Mouse (Mus musculus): Measurements from ENCODE around the gene Tbc1d4. TPM values are rescaled to one million over a fixed set of nuclear protein-coding genes. Genes with fewer than 3 reads are reported as not detected.

Tbc1d4 gene
- 7.6 and 9.7 TPM in 2 replicates for polyA plus RNA-seq (2016; fragmentation: Nextera tagmentation; extraction: Ambion mirVana)

DNA sequence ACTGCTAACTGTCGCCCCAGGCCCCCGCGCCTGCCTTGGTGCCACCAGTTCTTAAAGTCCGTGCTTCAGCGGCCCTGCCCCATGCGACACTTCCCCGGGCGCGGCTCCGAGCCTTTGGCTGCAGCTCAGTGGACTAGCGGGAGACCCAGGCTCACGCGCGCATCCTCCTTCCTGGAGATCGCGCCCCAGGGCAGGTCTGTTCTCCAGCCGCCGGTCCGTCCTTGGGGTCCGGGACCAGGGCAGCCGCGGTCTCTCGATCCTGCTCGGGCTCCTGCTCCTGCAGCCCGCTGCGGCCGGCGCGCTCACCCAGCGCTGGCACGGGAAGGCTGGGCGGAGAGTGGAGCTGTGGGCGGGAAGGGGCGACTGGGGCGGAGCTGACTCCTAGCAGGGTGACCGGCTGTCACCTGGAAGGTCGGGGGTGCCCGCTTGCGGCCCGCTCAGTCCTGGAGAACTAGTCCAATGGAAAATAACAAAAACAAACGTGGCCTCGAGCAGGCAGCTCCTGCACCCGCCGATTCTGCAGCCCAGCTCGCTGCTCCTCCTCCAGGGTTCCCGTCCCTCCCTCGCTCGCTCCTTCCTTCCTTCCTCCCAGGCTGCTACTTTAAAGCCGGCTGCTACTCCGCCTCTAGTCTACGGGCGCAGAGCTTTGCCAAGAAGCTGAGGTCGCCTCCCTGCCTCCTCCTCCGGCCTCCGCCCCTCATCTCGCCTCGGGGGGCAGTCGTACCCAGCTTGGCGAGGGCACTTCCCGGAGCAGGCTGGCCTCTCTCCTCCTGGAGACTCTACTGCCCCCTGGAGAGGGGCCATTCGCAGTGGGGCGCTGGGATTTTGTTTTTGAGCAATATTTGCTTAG lies at the start of gene Tbc1d4:
TSS of gene Tbc1d4 (minus strand) at position 673 of the 850 bp plus-strand sequence.
- peaks cover 17% of the 10 kb centered on the region for H3K4me1 ChIP-seq
- peak; percentile 88 for DNase-seq (ENCODE audit: low spot score)
- no peaks in the 10 kb centered on the region for H3K9me3 ChIP-seq
- peaks cover 12% of the 10 kb centered on the region for H3K27me3 ChIP-seq (replicated peaks; ENCODE audit: low read depth, poor library complexity, severe bottlenecking)
- peak within 1 kb of the TSS; percentile 86 for H3K4me3 ChIP-seq
- H3K27ac ChIP-seq (replicated peaks) = peak within 1 kb of the TSS; percentile 86
- H3K36me3 ChIP-seq (replicated peaks) = no peaks in the 10 kb centered on the region
- WGBS = under 1% methylated on average over 62 of the region's 62 CpGs

DNA sequence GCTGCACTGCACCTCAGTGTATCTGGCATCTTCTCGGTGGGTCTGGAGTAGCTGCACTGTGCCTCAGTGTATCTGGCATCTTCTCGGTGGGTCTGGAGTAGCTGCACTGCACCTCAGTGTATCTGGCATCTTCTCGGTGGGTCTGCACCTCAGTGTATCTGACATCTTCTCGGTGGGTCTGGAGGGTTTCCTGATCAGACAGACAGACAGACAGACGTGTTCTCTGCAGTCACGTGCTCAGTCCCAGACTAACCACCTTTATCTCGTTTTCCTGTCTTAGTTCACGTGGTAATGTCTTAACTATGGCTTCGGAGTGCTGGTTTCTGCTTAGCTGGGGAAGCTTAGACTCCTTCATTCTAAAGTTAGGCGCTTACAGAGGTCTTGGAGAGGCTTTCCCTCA lies 47.3 kb upstream of the Tbc1d4 start:
- Histone ChIP-seq H3K36me3 (replicated peaks) (peaks cover 23% of the 10 kb centered on the region), H3K27me3 (replicated peaks; ENCODE audit: low read depth, poor library complexity, severe bottlenecking) (no peaks in the 10 kb centered on the region), H3K9me3 (no peaks in the 10 kb centered on the region), H3K27ac (replicated peaks) (no peak overlapping the region), H3K4me3 (no peak overlapping the region), H3K4me1 (peaks cover 8% of the 10 kb centered on the region)
- no peak for DNase-seq (ENCODE audit: low spot score)
- 83% methylated on average over 10 of the region's 10 CpGs for WGBS

DNA sequence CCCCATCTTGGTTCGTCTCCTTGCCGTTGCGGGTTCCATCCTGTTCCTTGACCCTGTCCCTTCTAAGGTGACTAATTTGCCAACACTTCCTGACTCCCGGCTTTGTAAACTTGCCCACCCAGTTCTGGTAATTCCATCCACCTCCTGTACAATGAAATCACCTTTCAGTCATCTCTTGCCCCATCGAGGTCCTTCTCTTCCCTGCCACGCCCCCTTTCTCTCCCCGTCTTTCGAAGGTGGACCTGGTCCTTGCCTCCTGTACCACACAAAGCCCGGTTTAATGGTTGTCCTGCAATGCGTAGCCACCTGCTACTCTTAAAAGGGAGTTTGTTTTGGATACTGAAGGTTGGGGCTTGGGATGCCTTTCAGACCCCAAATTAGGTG lies 45.5 kb upstream of the Tbc1d4 start:
- Histone ChIP-seq H3K9me3 (no peaks in the 10 kb centered on the region), H3K27ac (replicated peaks) (peak overlapping the region; percentile 97), H3K36me3 (replicated peaks) (peaks cover 9% of the 10 kb centered on the region), H3K4me1 (peaks cover 8% of the 10 kb centered on the region), H3K4me3 (peak overlapping the region; percentile 99), H3K27me3 (replicated peaks; ENCODE audit: low read depth, poor library complexity, severe bottlenecking) (no peaks in the 10 kb centered on the region)
- peak; percentile 32 for DNase-seq (ENCODE audit: low spot score)
- WGBS = 2% methylated on average over 10 of the region's 10 CpGs

DNA sequence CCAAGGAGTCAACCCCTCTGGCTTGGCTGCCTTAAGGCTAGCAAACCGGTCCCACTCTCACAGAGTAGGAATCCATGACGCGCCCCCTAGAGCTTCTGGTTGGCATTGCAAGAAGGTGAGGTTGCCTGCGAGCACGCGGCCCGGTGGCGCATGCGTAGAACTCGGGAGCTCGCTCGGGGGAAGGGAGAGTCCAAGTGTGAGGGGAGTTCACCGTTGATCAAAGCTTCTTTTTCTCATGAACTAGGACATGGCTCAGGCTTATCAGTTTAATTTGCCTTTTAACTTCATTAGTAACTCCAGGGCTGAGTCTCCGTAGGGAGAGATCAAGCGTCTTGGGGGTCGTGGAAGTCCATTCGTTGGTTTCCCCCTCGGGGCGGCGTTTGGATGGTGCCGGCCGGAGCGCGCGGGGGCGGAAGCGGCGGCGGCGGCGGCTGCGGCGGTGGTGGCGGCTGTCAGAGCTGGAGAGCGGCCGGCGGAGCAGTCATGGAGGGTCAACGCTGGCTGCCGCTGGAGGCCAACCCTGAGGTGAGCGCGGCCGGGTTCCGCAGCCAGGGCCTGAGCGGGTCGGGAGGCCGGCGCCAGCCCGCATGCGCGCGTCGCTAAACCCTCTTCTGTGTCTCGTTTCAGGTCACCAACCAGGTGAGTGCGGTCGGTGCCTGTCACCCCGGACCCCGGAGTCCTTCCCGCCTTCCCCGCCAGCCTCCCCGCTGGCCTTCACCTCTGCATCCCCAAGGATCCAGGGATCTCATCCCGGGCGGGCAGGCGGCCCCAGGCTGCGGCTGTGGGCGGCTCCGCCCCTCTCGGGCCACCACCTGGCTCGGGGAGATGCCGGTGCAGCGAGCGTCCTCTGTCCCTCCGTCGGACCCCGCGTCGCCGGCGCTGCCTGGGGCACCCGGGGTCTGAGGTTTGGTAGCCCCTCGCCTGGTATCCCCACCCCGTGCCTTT lies 44.9 kb upstream of the Tbc1d4 start, which contains the start of gene Uchl3:
TSS of gene Uchl3 (plus strand) at position 387 of the 945 bp plus-strand sequence.
- Histone ChIP-seq H3K27ac (replicated peaks) (peak within 1 kb of the TSS; percentile 97), H3K4me3 (peak within 1 kb of the TSS; percentile 99), H3K9me3 (no peaks in the 10 kb centered on the region), H3K27me3 (replicated peaks; ENCODE audit: low read depth, poor library complexity, severe bottlenecking) (no peaks in the 10 kb centered on the region), H3K4me1 (peaks cover 8% of the 10 kb centered on the region), H3K36me3 (replicated peaks) (peaks cover 3% of the 10 kb centered on the region)
- peak; percentile 96 for DNase-seq (ENCODE audit: low spot score)
- WGBS = under 1% methylated on average over 81 of the region's 81 CpGs

DNA sequence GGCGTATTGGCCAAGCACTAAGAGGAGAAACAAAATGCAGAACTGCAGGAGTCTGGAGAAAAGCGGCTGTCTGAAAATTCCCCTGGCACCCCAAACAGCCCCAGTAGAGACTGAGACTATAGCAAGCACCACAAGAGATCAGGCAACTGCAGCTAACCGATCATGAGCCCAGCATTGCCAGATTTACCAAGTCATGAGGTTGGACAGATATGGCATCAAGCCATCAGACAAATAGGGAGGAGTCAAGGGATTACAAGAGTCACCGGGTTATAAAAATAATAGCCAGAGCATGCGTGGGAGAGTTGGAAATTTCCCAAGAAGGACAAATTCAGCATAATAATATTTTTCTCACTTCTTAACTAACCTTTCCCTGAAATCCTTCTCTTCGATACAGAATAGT lies 43.6 kb upstream of the Tbc1d4 start:
- 97% methylated on average over 6 of the region's 6 CpGs for WGBS
- Histone ChIP-seq H3K27me3 (replicated peaks; ENCODE audit: low read depth, poor library complexity, severe bottlenecking) (no peaks in the 10 kb centered on the region), H3K27ac (replicated peaks) (no peak overlapping the region), H3K36me3 (replicated peaks) (no peaks in the 10 kb centered on the region), H3K9me3 (no peaks in the 10 kb centered on the region), H3K4me3 (no peak overlapping the region), H3K4me1 (peaks cover 8% of the 10 kb centered on the region)
- no peak for DNase-seq (ENCODE audit: low spot score)

DNA sequence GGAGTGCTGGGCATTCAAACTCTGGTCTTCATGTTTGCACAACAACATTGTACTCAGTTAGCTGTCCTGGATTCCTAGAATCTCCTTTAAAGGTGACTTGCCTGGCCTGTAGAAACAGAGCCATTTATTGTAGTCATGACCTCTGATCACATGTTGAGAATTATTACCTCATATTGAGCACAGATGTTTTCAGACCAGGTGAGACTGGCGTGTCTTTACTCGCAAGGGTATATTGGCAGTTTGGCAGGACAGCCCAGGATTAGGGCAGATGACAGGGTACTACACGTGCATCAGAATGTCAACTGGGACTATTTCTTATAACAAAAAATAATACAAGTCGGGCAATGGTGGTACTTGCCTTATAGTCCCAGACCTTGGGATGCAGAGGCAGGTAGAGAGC lies 41.6 kb upstream of the Tbc1d4 start:
- no peaks in the 10 kb centered on the region for H3K27me3 ChIP-seq (replicated peaks; ENCODE audit: low read depth, poor library complexity, severe bottlenecking)
- H3K9me3 ChIP-seq = no peaks in the 10 kb centered on the region
- no peak for DNase-seq (ENCODE audit: low spot score)
- no peaks in the 10 kb centered on the region for H3K36me3 ChIP-seq (replicated peaks)
- peaks cover 8% of the 10 kb centered on the region for H3K4me1 ChIP-seq
- H3K4me3 ChIP-seq = no peak overlapping the region
- H3K27ac ChIP-seq (replicated peaks) = no peak overlapping the region
- WGBS = 85% methylated on average over 4 of the region's 4 CpGs

DNA sequence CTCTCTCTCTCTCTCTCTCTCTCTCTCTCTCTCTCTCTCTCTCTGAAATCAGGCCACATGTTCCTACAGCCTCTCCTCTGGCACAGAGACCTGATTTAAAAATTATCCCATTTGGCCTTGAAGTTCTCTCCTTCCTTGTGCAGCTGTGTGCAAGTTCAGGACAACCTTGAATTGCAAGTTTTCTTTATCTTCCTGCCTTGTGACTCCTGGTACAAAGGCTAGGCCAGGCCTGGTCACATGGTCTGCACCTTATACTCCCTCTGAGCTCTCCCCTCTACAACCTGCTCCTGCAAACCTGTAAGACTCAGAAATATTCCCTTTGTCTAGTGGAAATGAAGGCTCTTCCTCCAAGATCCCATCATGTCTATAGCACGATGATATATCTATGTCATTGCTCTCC lies 36.0 kb upstream of the Tbc1d4 start:
- H3K9me3 ChIP-seq = no peaks in the 10 kb centered on the region
- H3K27ac ChIP-seq (replicated peaks) = no peak overlapping the region
- no peak for DNase-seq (ENCODE audit: low spot score)
- WGBS = 89% methylated on average over 1 of the region's 1 CpGs
- no peaks in the 10 kb centered on the region for H3K27me3 ChIP-seq (replicated peaks; ENCODE audit: low read depth, poor library complexity, severe bottlenecking)
- no peaks in the 10 kb centered on the region for H3K36me3 ChIP-seq (replicated peaks)
- no peak overlapping the region for H3K4me3 ChIP-seq
- H3K4me1 ChIP-seq = no peaks in the 10 kb centered on the region

DNA sequence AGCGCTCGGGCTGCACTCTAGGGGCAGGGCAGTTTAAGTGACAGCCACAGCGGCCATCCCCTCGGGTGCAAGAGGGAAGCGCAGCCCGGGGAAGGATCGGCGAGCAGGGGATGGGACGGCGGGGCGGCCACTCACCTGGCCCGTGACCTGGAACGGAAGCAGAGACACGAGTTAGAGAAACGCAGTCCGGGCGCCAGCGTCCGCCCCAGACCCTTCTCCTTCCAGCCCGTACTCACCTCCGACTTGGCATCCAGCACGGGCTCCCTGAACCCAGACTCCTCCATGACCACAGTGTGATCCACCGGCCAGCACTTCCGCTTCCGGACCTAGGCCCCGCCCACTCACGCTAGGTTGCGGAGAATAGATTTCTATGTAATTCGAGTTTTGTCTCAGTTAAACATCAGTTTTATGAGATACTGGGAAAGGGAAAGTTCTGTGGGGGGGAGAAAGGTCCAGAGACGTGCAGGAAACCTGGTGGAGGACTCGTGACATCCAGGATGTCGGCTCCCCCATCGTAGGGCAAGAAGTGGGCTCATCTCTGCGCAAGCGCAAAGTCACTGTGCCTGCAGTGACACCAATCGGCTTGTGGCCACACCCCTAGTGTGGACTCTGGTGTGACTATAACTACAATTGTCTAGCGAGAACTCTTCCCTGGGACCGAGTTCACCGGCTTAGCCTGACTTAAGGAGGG lies 31.3 kb upstream of the Tbc1d4 start, which contains the start of gene Commd6:
TSS of gene Commd6 (minus strand) at position 534 of the 691 bp plus-strand sequence.
- H3K36me3 ChIP-seq (replicated peaks) = peaks cover 5% of the 10 kb centered on the region
- peak within 1 kb of the TSS; percentile 90 for H3K4me3 ChIP-seq
- H3K9me3 ChIP-seq = no peaks in the 10 kb centered on the region
- H3K27ac ChIP-seq (replicated peaks) = peak within 1 kb of the TSS; percentile 91
- H3K27me3 ChIP-seq (replicated peaks; ENCODE audit: low read depth, poor library complexity, severe bottlenecking) = no peaks in the 10 kb centered on the region
- under 1% methylated on average over 39 of the region's 39 CpGs for WGBS
- H3K4me1 ChIP-seq = peaks cover 8% of the 10 kb centered on the region; the same call in 1 of the 2 replicates
- peak; percentile 90 for DNase-seq (ENCODE audit: low spot score)

DNA sequence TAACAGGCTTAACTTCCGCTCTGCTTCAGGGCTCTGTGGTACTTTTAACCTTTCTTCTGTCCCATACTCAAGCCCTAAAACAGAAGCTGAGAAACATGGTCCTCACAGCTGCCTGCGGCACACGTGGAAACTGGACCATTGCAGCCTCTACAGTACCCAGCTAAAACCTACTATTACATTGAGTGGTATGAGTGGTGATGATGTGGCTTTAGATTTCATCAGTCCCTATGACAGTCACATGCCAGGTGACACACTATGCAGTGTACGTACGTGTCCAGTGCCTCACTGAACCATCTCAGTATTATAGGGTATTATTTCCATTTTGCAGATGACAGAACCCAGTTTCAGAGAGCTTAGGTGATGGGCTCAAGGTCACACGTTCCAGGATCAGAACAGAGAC lies 28.4 kb upstream of the Tbc1d4 start:
- no peaks in the 10 kb centered on the region for H3K27me3 ChIP-seq (replicated peaks; ENCODE audit: low read depth, poor library complexity, severe bottlenecking)
- H3K36me3 ChIP-seq (replicated peaks) = peaks cover 30% of the 10 kb centered on the region
- no peak for DNase-seq (ENCODE audit: low spot score)
- WGBS = 93% methylated on average over 6 of the region's 6 CpGs
- H3K4me3 ChIP-seq = no peak overlapping the region
- H3K9me3 ChIP-seq = no peaks in the 10 kb centered on the region
- H3K27ac ChIP-seq (replicated peaks) = no peak overlapping the region
- peaks cover 8% of the 10 kb centered on the region; the same call in 1 of the 2 replicates for H3K4me1 ChIP-seq

DNA sequence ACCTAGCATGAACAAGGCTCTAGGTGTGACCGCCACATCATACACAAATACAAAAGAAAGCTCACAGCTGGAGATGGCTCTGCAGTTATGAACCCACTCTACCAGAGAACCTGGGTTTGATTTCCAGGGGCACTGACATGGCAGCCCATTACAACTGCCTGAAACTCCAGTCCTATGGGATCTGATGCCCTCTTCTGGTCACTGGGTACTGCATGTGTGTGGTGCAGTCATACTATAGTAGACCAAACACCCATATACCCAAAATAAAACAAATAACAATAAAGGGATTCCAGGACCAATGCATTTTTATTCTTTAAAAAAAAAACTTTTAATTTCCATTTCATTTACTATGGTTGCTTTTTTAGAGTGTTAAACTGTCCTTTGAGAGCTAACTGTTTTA lies 26.8 kb upstream of the Tbc1d4 start:
- no peak for DNase-seq (ENCODE audit: low spot score)

DNA sequence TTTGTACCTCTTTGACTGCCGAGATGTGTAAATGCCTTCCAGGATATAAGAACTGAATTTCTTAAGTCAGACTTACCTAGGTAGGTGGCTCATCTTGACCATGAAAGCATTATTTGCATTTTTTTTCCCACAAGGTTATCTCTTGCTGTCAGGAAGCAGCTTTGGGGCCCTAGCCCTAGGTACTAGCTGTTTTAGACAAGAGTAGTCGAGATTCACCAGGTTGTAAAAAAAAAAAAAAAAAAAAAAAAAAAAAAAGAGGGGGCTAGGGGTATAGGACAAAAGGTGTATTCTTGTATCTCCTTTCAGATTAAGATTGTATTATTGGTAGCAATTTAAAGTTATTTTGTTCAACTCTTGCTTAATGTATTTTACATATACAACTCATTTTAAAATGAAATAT lies 21.6 kb upstream of the Tbc1d4 start:
- 86% methylated on average over 2 of the region's 2 CpGs for WGBS
- no peak overlapping the region for H3K27ac ChIP-seq (replicated peaks)
- DNase-seq (ENCODE audit: low spot score) = no peak
- H3K4me1 ChIP-seq = no peaks in the 10 kb centered on the region
- H3K9me3 ChIP-seq = no peaks in the 10 kb centered on the region
- H3K27me3 ChIP-seq (replicated peaks; ENCODE audit: low read depth, poor library complexity, severe bottlenecking) = no peaks in the 10 kb centered on the region
- H3K4me3 ChIP-seq = no peak overlapping the region
- H3K36me3 ChIP-seq (replicated peaks) = peaks cover 36% of the 10 kb centered on the region

More for the DNA sequence above, 26.8 kb upstream of the Tbc1d4 start:
- Histone ChIP-seq H3K9me3 (no peaks in the 10 kb centered on the region), H3K4me1 (peaks cover 8% of the 10 kb centered on the region; the same call in 1 of the 2 replicates), H3K27me3 (replicated peaks; ENCODE audit: low read depth, poor library complexity, severe bottlenecking) (no peaks in the 10 kb centered on the region), H3K27ac (replicated peaks) (no peak overlapping the region), H3K36me3 (replicated peaks) (peaks cover 39% of the 10 kb centered on the region), H3K4me3 (no peak overlapping the region)
- WGBS = 95% methylated on average over 1 of the region's 1 CpGs

DNA sequence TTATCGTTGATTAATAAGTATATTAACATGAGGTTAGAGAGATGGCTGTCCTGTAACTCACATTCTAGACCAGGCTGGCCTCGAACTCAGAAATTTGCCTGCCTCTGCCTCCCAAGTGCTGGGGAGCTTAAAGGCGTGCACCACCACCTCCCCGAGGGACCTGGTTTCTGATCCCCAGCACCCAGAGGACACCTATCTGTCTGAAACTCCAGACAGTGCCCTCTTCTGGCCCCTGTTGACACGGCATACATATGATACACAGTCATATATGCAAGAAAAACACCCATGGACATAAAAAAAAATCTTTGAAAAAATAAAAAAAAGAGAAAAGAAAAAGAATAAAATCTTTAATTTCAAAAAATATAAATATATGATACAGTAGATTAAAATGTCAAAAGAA lies 8.7 kb upstream of the Tbc1d4 start:
- H3K4me1 ChIP-seq = no peaks in the 10 kb centered on the region
- no peaks in the 10 kb centered on the region for H3K36me3 ChIP-seq (replicated peaks)
- 90% methylated on average over 5 of the region's 5 CpGs for WGBS
- no peak overlapping the region for H3K27ac ChIP-seq (replicated peaks)
- no peaks in the 10 kb centered on the region for H3K27me3 ChIP-seq (replicated peaks; ENCODE audit: low read depth, poor library complexity, severe bottlenecking)
- H3K4me3 ChIP-seq = no peak overlapping the region
- DNase-seq (ENCODE audit: low spot score) = no peak
- H3K9me3 ChIP-seq = no peaks in the 10 kb centered on the region
